ENCODE assay signal across 13 mouse cellular contexts in the genomic region with DNA sequence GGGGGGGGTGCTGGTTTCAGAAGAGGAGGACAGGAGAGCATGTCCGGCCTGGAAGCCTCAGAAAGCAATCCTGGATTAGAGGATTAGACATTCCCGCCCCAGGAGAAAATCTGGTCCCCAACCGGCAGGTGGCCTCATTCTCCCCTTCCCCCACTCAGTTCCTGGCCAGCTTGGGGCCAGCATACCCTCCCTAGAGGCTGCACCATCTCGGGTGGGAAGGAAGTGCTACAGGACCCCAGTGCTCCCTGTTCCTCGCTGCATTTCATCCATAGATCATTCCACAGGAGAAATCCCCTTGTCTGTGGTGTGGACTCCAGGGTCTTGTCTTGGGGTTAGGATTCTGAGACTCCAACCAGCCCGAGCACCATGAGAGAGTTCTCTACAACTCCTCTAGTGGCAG. TPM values are rescaled to one million over a fixed set of nuclear protein-coding genes. Genes with fewer than 3 reads are reported as not detected.
DNase-seq lines count a peak whose midpoint lies in the region; ATAC-seq and TF ChIP-seq lines count a peak whose summit lies in the region.
"Had no signal": no experiment of that assay in that cellular context is flagged by ENCODE, and none has a peak within 500 bp of the region (broad histone marks: within the 10 kb centered on the region; RNA-seq: fewer than 3 reads in every experiment).

No protein-coding gene starts in this region.

- no peaks in the 10 kb centered on the region for H3K9me3 ChIP-seq in forebrain, postnatal 0 days (ENCODE audit: low read length)
- H3K9me3 ChIP-seq: embryonic facial prominence, embryonic 12.5 days; heart, embryonic 10.5 days had no signal

- peak; percentile 47 for TF ChIP-seq CTCF in forebrain, postnatal 0 days (IDR thresholded peaks at IDR 0.05; ENCODE audit: low read depth)

- 11% methylated on average over 6 of the region's 6 CpGs for WGBS in forebrain, postnatal 0 days

- H3K27me3 ChIP-seq in forebrain, postnatal 0 days (ENCODE audit: insufficient read depth, low read length), result peaks cover 14% of the 10 kb centered on the region; the same call in 1 of the 2 replicates

- peak overlapping the region; percentile 79 for H3K4me2 ChIP-seq in forebrain, postnatal 0 days (ENCODE audit: low read depth)

- H3K4me3 ChIP-seq in forebrain, postnatal 0 days (ENCODE audit: low read depth, low read length), result peak overlapping the region; percentile 59; the same call in 1 of the 2 replicates

- peaks cover 28% of the 10 kb centered on the region for H3K4me1 ChIP-seq in forebrain, postnatal 0 days (ENCODE audit: insufficient read depth)

- no peak overlapping the region for H3K27ac ChIP-seq in forebrain, postnatal 0 days (ENCODE audit: low read depth, low read length)
- H3K27ac ChIP-seq: embryonic facial prominence, embryonic 12.5 days; heart, embryonic 10.5 days had no signal

- H3K36me3 ChIP-seq in forebrain, postnatal 0 days (ENCODE audit: insufficient read depth), result no peaks in the 10 kb centered on the region
- H3K36me3 ChIP-seq: embryonic facial prominence, embryonic 12.5 days; heart, embryonic 10.5 days had no signal

- DNase-seq in cerebellum, adult 11-12 months, result peak; percentile 70
- DNase-seq in right cerebral cortex, postnatal 25 days, result peak; percentile 44
- DNase-seq in right cerebral cortex, adult 18-20 months, result no peak
- no peak for DNase-seq in forebrain, postnatal 0 days
- DNase-seq in retina, postnatal 1 day, result peak; percentile 66
- no peak for DNase-seq in testis, postnatal 14 days (ENCODE audit: low spot score)
- DNase-seq in urinary bladder, postnatal 36 days (ENCODE audit: low spot score in 2 of 2), result no peak
- DNase-seq: left cerebral cortex, postnatal 4 days; lung, embryonic 14.5 days had no signal

- no peak overlapping the region for H3K9ac ChIP-seq in forebrain, postnatal 0 days
- H3K9ac ChIP-seq: embryonic facial prominence, embryonic 12.5 days; lung, embryonic 14.5 days had no signal

- ATAC-seq in cerebellum, adult (ENCODE audit: insufficient number of reproducible peaks, low FRiP score, low TSS enrichment), result no peak
- ATAC-seq in forebrain, postnatal 0 days, result no peak
- ATAC-seq: inflammation-experienced regulatory T-cells, adult 6 months had no signal

RNA-seq across cellular contexts. Expression of gene Slc12a5, which starts 6.6 kb away (rescaled TPM):
- total RNA-seq in forebrain, postnatal 0 days (2014; rRNA removed), result 83.2 and 139 TPM in 2 replicates
- 24.5 and 41.6 TPM in 2 replicates for polyA plus RNA-seq in forebrain, postnatal 0 days (2015; fragmentation: Nextera tagmentation; extraction: Ambion mirVana)

RNA-seq across cellular contexts. Expression of gene Mmp9, which starts 26.6 kb away (rescaled TPM):
- 5.3 and 14.2 TPM in 2 replicates for total RNA-seq in forebrain, postnatal 0 days (2014; rRNA removed)
- 5.3 and 8.3 TPM in 2 replicates for polyA plus RNA-seq in forebrain, postnatal 0 days (2015; fragmentation: Nextera tagmentation; extraction: Ambion mirVana)

RNA-seq across cellular contexts. Expression of gene Zfp335, which starts 55.6 kb away (rescaled TPM):
- total RNA-seq in forebrain, postnatal 0 days (2014; rRNA removed), result 20.9 and 26.0 TPM in 2 replicates
- 10.0 and 11.2 TPM in 2 replicates for polyA plus RNA-seq in forebrain, postnatal 0 days (2015; fragmentation: Nextera tagmentation; extraction: Ambion mirVana)

Comparison
In these comparisons a context has a peak if more than half of its experiments do, and no peak if none do; other contexts are left out.
1. DNase-seq: peak in cerebellum, adult 11-12 months (single experiment), right cerebral cortex, postnatal 25 days (single experiment) and retina, postnatal 1 day (single experiment); none in right cerebral cortex, adult 18-20 months (single experiment), forebrain, postnatal 0 days (single experiment), testis, postnatal 14 days (single experiment) and urinary bladder, postnatal 36 days (0 of 2).